ENCODE assay signal across 14 mouse cellular contexts in genomic region chr19:7062916-7063315, GRCm38 (mm10). TPM values are rescaled to one million over a fixed set of nuclear protein-coding genes. Genes with fewer than 3 reads are reported as not detected.
"Had no signal": no experiment of that assay in that cellular context is flagged by ENCODE, and none has a peak within 500 bp of the region (broad histone marks: within the 10 kb centered on the region; RNA-seq: fewer than 3 reads in every experiment).

No protein-coding gene starts in this region.

- DNase-seq: heart, adult 18-20 months; heart, postnatal 14 days; heart, postnatal 36 days; kidney, adult 18-20 months; kidney, adult 8-10 months; kidney, postnatal 10 days; kidney, postnatal 25 days; kidney, postnatal 4 days; liver; liver, embryonic 13.5 days; liver, postnatal 0 days had no signal

- ATAC-seq: hindbrain, postnatal 0 days; intestine, postnatal 0 days; liver, postnatal 0 days had no signal

RNA-seq across cellular contexts. Expression of gene Flrt1, which starts 42.6 kb away (rescaled TPM):
- total RNA-seq: hematopoietic stem cell, adult 5-6 weeks had no signal
